Mouse (Mus musculus): ENCODE results near the gene Gstp2.

DNA sequence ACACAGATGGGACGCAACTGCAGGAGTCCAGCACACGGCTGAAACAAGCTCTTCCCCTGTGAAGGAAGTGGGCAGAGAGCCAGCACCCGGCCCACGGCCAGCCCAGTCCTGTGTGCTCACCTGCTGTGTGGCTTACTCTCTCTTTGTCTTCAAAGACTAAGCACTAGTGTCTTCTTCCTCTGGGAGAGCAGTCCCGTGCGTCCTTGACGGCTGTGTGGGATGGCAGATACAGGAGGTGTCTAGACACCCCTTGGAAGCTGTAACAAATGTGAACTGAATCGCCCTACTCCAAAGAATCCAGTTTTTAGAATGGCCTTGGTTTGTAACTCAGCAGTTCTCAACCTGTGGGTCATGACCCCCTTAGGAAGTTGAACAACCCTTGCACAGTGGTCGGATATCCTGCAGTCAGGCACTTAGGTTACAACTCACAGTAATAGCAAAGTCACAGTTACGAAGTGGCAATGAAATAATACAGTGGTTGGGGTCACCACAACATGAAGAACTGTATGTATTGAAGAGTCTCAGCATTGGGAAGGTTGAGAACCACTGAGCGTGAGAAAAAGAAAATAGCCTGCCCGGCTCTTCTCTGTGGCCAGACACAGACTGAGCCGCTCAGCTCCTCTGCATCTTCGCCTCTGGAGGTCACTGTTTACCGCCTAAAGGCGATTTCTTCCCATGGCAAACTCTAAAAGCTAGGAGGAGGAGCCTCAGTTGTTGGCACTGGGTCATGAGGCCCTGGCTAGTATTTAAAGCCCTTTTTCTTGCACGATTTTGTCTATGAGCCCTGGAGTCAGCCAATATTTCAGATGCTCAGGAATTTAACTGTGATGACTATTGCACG, 26.9 kb downstream of the Gstp2 start:
- TF ChIP-seq POLR2A (IDR thresholded peaks at IDR 0.05; ENCODE audit: insufficient read length, low read depth) = no peak
- no peak for TF ChIP-seq TCF3 (IDR thresholded peaks at IDR 0.05; ENCODE audit: insufficient read length, low read depth)
- no peak for TF ChIP-seq TCF12 (IDR thresholded peaks at IDR 0.05; ENCODE audit: insufficient read depth, poor library complexity, severe bottlenecking)
- TF ChIP-seq REST (IDR thresholded peaks at IDR 0.05; ENCODE audit: insufficient read depth, insufficient read length) = no peak
- no peak for TF ChIP-seq POLR2AphosphoS2 (IDR thresholded peaks at IDR 0.05; ENCODE audit: insufficient read length, low read depth)
- no peak for TF ChIP-seq MYOD1 (IDR thresholded peaks at IDR 0.05; ENCODE audit: control insufficient read depth in 1 of 3, insufficient read length in 2 of 3, low read depth in 2 of 3)
- no peak for TF ChIP-seq E2F4 (IDR thresholded peaks at IDR 0.05; ENCODE audit: insufficient read depth)
- TF ChIP-seq MAX (IDR thresholded peaks at IDR 0.05; ENCODE audit: low read depth) = no peak
- TF ChIP-seq USF1 (IDR thresholded peaks at IDR 0.05; ENCODE audit: low read depth) = no peak

Data from myocyte (in vitro differentiated cells).